Mouse (Mus musculus): ENCODE data around the gene Arhgap11a. TPM values are rescaled to one million over a fixed set of nuclear protein-coding genes. Genes with fewer than 3 reads are reported as not detected.

The Arhgap11a gene
- total and polyA plus RNA-seq, 3 experiments: 24.3 to 43.1 (median 29.7) TPM

GRCm38 (mm10) chr2:113806851-113807577 is 41.4 kb downstream of the Arhgap11a start:
- no peaks in the 10 kb centered on the region for H3K9me3 ChIP-seq (replicated peaks; ENCODE audit: insufficient read depth, low read length)
- DNase-seq (ENCODE audit: low read depth, low spot score): no peak
- no peaks in the 10 kb centered on the region for H3K4me1 ChIP-seq (ENCODE audit: control insufficient read depth in 1 of 2, insufficient read depth in 2 of 2, low read length in 2 of 2)
- no peaks in the 10 kb centered on the region for H3K36me3 ChIP-seq (ENCODE audit: control insufficient read depth in 1 of 2, insufficient read depth in 2 of 2, low read length in 2 of 2)
- no peak overlapping the region for H3K4me3 ChIP-seq (ENCODE audit: control insufficient read depth in 1 of 2, insufficient read depth in 1 of 2, low read depth in 2 of 2, low read length in 2 of 2)
- H3K9ac ChIP-seq (ENCODE audit: control insufficient read depth, low read depth, low read length, poor library complexity, severe bottlenecking): no peak overlapping the region
- no peaks in the 10 kb centered on the region for H3K27me3 ChIP-seq (ENCODE audit: control insufficient read depth in 1 of 2, insufficient read depth in 2 of 2, low read length in 2 of 2)
- no peak overlapping the region for H3K27ac ChIP-seq (ENCODE audit: control insufficient read depth, low read depth, low read length)
- TF ChIP-seq GATA1 (IDR thresholded peaks at IDR 0.05; ENCODE audit: low read depth, low read length) (no peak), MYB (IDR thresholded peaks at IDR 0.05; ENCODE audit: low read depth, low read length) (no peak), TAL1 (IDR thresholded peaks at IDR 0.05; ENCODE audit: low read length) (no peak), JUND (IDR thresholded peaks at IDR 0.05; ENCODE audit: low read depth, low read length) (no peak), NRF1 (IDR thresholded peaks at IDR 0.05; ENCODE audit: insufficient read depth, low read depth, low read length, poor library complexity, severe bottlenecking) (no peak), EP300 (IDR thresholded peaks at IDR 0.05; ENCODE audit: low read depth in 1 of 2, low read length in 2 of 2) (no peak), ELF1 (IDR thresholded peaks at IDR 0.05; ENCODE audit: low read depth, low read length) (no peak), POLR2A (IDR thresholded peaks at IDR 0.05; ENCODE audit: control insufficient read depth in 1 of 2, insufficient read depth in 1 of 2, low read depth in 1 of 2, low read length in 2 of 2, poor library complexity in 1 of 2) (no peak), ETS1 (IDR thresholded peaks at IDR 0.05; ENCODE audit: low read depth, low read length) (no peak), TCF12 (IDR thresholded peaks at IDR 0.05; ENCODE audit: low read depth, low read length) (no peak), MYC (IDR thresholded peaks at IDR 0.05; ENCODE audit: low read depth, low read length) (no peak), USF2 (IDR thresholded peaks at IDR 0.05; ENCODE audit: borderline replicate concordance in 1 of 2, insufficient read depth in 1 of 2, low read depth in 1 of 2, low read length in 2 of 2) (no peak), RCOR1 (IDR thresholded peaks at IDR 0.05; ENCODE audit: low read depth, low read length) (no peak)
- no peaks in the 10 kb centered on the region for H3K79me2 ChIP-seq (ENCODE audit: control insufficient read depth, insufficient read depth, low read length, poor library complexity)

DNA sequence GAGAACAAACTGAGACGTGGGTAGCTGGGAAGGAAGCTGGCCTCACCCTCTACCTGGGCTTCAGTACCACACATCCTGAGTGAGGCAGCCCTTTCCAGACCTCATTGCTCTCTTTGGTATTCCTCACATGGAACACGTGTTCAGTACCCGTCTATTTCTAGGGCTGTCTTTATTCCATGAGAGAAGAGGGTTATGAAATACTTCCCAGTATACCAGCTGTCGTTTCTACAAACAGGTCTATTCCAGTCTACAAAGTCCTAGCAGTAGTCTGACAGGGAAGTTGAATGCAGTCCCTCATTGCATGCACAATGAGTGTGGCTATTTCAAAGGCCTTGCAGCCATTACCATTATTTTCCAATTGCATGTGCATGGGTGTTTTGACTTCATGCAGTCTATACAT is 42.7 kb downstream of the Arhgap11a start:
- Histone ChIP-seq H3K9me3 (replicated peaks; ENCODE audit: insufficient read depth, low read length) (no peaks in the 10 kb centered on the region), H3K79me2 (ENCODE audit: control insufficient read depth, insufficient read depth, low read length, poor library complexity) (no peaks in the 10 kb centered on the region), H3K4me1 (ENCODE audit: control insufficient read depth in 1 of 2, insufficient read depth in 2 of 2, low read length in 2 of 2) (no peaks in the 10 kb centered on the region), H3K4me3 (ENCODE audit: control insufficient read depth in 1 of 2, insufficient read depth in 1 of 2, low read depth in 2 of 2, low read length in 2 of 2) (no peak overlapping the region), H3K36me3 (ENCODE audit: control insufficient read depth in 1 of 2, insufficient read depth in 2 of 2, low read length in 2 of 2) (no peaks in the 10 kb centered on the region), H3K27me3 (ENCODE audit: control insufficient read depth in 1 of 2, insufficient read depth in 2 of 2, low read length in 2 of 2) (no peaks in the 10 kb centered on the region), H3K27ac (ENCODE audit: control insufficient read depth, low read depth, low read length) (no peak overlapping the region), H3K9ac (ENCODE audit: control insufficient read depth, low read depth, low read length, poor library complexity, severe bottlenecking) (no peak overlapping the region)
- DNase-seq (ENCODE audit: low read depth, low spot score): no peak
- TF ChIP-seq SIN3A (IDR thresholded peaks at IDR 0.05; ENCODE audit: low read length) (no peak), KAT2A (conservative IDR thresholded peaks at IDR 0.05; ENCODE audit: low read depth, low read length) (no peak), E2F4 (IDR thresholded peaks at IDR 0.05; ENCODE audit: borderline replicate concordance, low read depth, low read length) (no peak), CTCF (IDR thresholded peaks at IDR 0.05 in 2 of 3, conservative IDR thresholded peaks at IDR 0.05 in 1 of 3; ENCODE audit: control insufficient read depth in 1 of 3, insufficient read depth in 1 of 3, low read depth in 2 of 3, low read length in 3 of 3, poor library complexity in 1 of 3, severe bottlenecking in 1 of 3) (no peak), HCFC1 (IDR thresholded peaks at IDR 0.05; ENCODE audit: low read depth, low read length) (no peak)
